In genomic region chr11:67114261-67114660, GRCm38 (mm10) we compare ENCODE assay signal across 24 mouse cellular contexts. TPM values are rescaled to one million over a fixed set of nuclear protein-coding genes. Genes with fewer than 3 reads are reported as not detected.
DNase-seq lines count a peak whose midpoint lies in the region; TF ChIP-seq lines count a peak whose summit lies in the region.
"Had no signal": no experiment of that assay in that cellular context is flagged by ENCODE, and none has a peak within 500 bp of the region (broad histone marks: within the 10 kb centered on the region; RNA-seq: fewer than 3 reads in every experiment).

No protein-coding gene starts in this region.

- peak overlapping the region; percentile 73 for H3K4me3 ChIP-seq in gastrocnemius, adult 2 months
- no peak overlapping the region for H3K4me3 ChIP-seq in CH12.LX (replicated peaks in 1 of 3; ENCODE audit: low read depth in 2 of 3, low read length in 2 of 3, poor library complexity in 1 of 3)
- no peak overlapping the region for H3K4me3 ChIP-seq in forebrain, embryonic 10.5 days

- H3K36me3 ChIP-seq in CH12.LX (replicated peaks in 1 of 2; ENCODE audit: control insufficient read depth in 1 of 2, insufficient read depth in 1 of 2, low read length in 1 of 2) = no peaks in the 10 kb centered on the region
- H3K36me3 ChIP-seq in forebrain, embryonic 10.5 days (replicated peaks) = no peaks in the 10 kb centered on the region
- H3K36me3 ChIP-seq: G1E had no signal

- peaks cover 12 to 48% of the 10 kb centered on the region in 2 experiments for H3K4me1 ChIP-seq in CH12.LX (ENCODE audit: control insufficient read depth in 1 of 2, insufficient read depth in 2 of 2)
- peaks cover 3% of the 10 kb centered on the region; the same call in 1 of the 2 replicates for H3K4me1 ChIP-seq in forebrain, embryonic 10.5 days

- in situ Hi-C loops in CH12.LX (cut with MboI; ENCODE audit: low pct_ligation_motif_present, low pct_unique_long_range_greater_than_20kb, low sequenced_read_pairs) = loop anchor here (5.0 kb wide), 3 partner anchors 118 to 528 kb away; no protein-coding TSS in a partner anchor

- H3K27me3 ChIP-seq in CH12.LX (replicated peaks) = no peaks in the 10 kb centered on the region
- peaks cover 4% of the 10 kb centered on the region; the same call in 1 of the 2 replicates for H3K27me3 ChIP-seq in forebrain, embryonic 10.5 days (ENCODE audit: poor library complexity, severe bottlenecking)

- H3K27ac ChIP-seq in gastrocnemius, adult 2 months = peak overlapping the region; percentile 97
- H3K27ac ChIP-seq in CH12.LX (ENCODE audit: insufficient read depth, low read depth) = peak overlapping the region; percentile 56
- no peak overlapping the region for H3K27ac ChIP-seq in forebrain, embryonic 10.5 days

- intact Hi-C loops in gastrocnemius, adult 2 months (cut with DNase I) = no loop called here
- intact Hi-C loops in heart, postnatal 36 days (cut with DNase I) = loop anchor here (5.0 kb wide), 1 partner anchor 533 kb away; no protein-coding TSS in a partner anchor

- WGBS in forebrain, embryonic 10.5 days = 91% methylated on average over 5 of the region's 5 CpGs

- TF ChIP-seq CTCF in gastrocnemius, adult 2 months (IDR thresholded peaks at IDR 0.05) = no peak
- no peak for TF ChIP-seq CTCF in CH12.LX (conservative IDR thresholded peaks at IDR 0.05 in 1 of 2, IDR thresholded peaks at IDR 0.05 in 1 of 2; ENCODE audit: low read depth in 2 of 2, low read length in 2 of 2)

- H3K9ac ChIP-seq in CH12.LX (ENCODE audit: insufficient read depth, low read depth) = peak overlapping the region; percentile 74

- no peak for TF ChIP-seq RAD21 in CH12.LX (IDR thresholded peaks at IDR 0.05; ENCODE audit: low read depth, low read length)

- H3K4me2 ChIP-seq in CH12.LX (ENCODE audit: insufficient read depth, low read depth, poor library complexity, severe bottlenecking) = peak overlapping the region; percentile 5; the same call in 1 of the 2 replicates

- peaks cover 5% of the 10 kb centered on the region; the same call in 1 of the 2 replicates for H3K79me2 ChIP-seq in CH12.LX (replicated peaks; ENCODE audit: control insufficient read depth, extremely low read depth, insufficient read depth, poor library complexity, severe bottlenecking)

- dilution Hi-C loops in CH12.LX (cut with MboI; ENCODE audit: extremely low pct_ligation_motif_present, extremely low pct_unique_long_range_greater_than_20kb, low sequenced_read_pairs) = no loop called here

- TF ChIP-seq EP300 in CH12.LX (IDR thresholded peaks at IDR 0.05; ENCODE audit: low read length) = no peak

- DNase-seq in gastrocnemius, adult 2 months = peak; percentile 56
- DNase-seq in gastrocnemius, adult 18-20 months (ENCODE audit: low spot score) = no peak
- peak; percentile 68 for DNase-seq in heart, adult 11 months
- no peak for DNase-seq in heart, postnatal 36 days
- no peak for DNase-seq in CH12.LX (ENCODE audit: extremely low read depth)
- no peak for DNase-seq in forebrain, embryonic 10.5 days (ENCODE audit: extremely low spot score, low spot score)
- DNase-seq: adrenal gland, adult 2 months; adrenal gland, adult 8-10 months; adrenal gland, postnatal 10 days; adrenal gland, postnatal 14 days; adrenal gland, postnatal 25 days; adrenal gland, postnatal 36 days; B cell, adult 2 months; cerebellum, adult 11 months; cerebellum, adult 11-12 months; cerebellum, adult 18-20 months; cerebellum, adult 2 months had no signal

- TF ChIP-seq POLR2A in CH12.LX (IDR thresholded peaks at IDR 0.05; ENCODE audit: low read depth, low read length) = no peak

- no peaks in the 10 kb centered on the region for H3K9me3 ChIP-seq in CH12.LX (replicated peaks; ENCODE audit: low read length)
- no peaks in the 10 kb centered on the region for H3K9me3 ChIP-seq in forebrain, embryonic 10.5 days
- H3K9me3 ChIP-seq: G1E had no signal

TF ChIP-seq in CH12.LX, 34 proteins besides CTCF, POLR2A, EP300 and RAD21:
- TF ChIP-seq ZC3H11A (IDR thresholded peaks at IDR 0.05; ENCODE audit: low read depth, low read length) = no peak
- TF ChIP-seq GABPA (IDR thresholded peaks at IDR 0.05; ENCODE audit: insufficient replicate concordance, low read depth, low read length) = no peak
- TF ChIP-seq ZNF384 (IDR thresholded peaks at IDR 0.05; ENCODE audit: low read depth, low read length) = peak; percentile 54; the same call in 1 of the 2 replicates

RNA-seq across cellular contexts. Expression of gene Myh3, which starts 36.2 kb away (rescaled TPM):
- 10 to 100 TPM in 1 of 2 experiments, 1 to 10 TPM in 1; 7.8 to 15.3 TPM for total RNA-seq in gastrocnemius, adult 2 months (2021)
- total RNA-seq in gastrocnemius, adult 18-20 months (2021) = 10 to 100 TPM in 1 of 2 experiments, 1 to 10 TPM in 1; 9.5 to 15.9 TPM
- not detected for total RNA-seq in heart, postnatal 36 days (2021)
- 0.55 and 0.64 TPM in 2 replicates for total RNA-seq in CH12.LX (2012; rRNA removed)
- total RNA-seq in CH12.LX (2014; rRNA removed) = 0.08 and 0.12 TPM in 2 replicates
- 0.26 and 0.29 TPM in 2 replicates for polyA plus RNA-seq in CH12.LX (2012; ENCODE audit: insufficient read length, low read depth)
- polyA plus RNA-seq in forebrain, embryonic 10.5 days (2016; fragmentation: Nextera tagmentation; extraction: Ambion mirVana) = 0.28 and 0.37 TPM in 2 replicates
- total RNA-seq: adrenal gland, postnatal 25 days; G1E had no signal
- polyA plus RNA-seq: adrenal gland, adult 2 months; G1E had no signal

RNA-seq across cellular contexts. Expression of gene Myh2, which starts 56.6 kb away (rescaled TPM):
- 1,000 to 10,000 TPM; 1,238 to 3,712 TPM for total RNA-seq in gastrocnemius, adult 2 months (2021)
- 1,000 to 10,000 TPM; 2,421 to 2,564 TPM for total RNA-seq in gastrocnemius, adult 18-20 months (2021)
- not detected for total RNA-seq in heart, postnatal 36 days (2021)
- 0.08 TPM in 2 replicates for total RNA-seq in CH12.LX (2012; rRNA removed)
- total RNA-seq in CH12.LX (2014; rRNA removed) = 0.04 TPM in 1 of 2 replicates, not detected in the other
- 0.04 TPM in 1 of 2 replicates, not detected in the other for polyA plus RNA-seq in CH12.LX (2012; ENCODE audit: insufficient read length, low read depth)
- polyA plus RNA-seq in forebrain, embryonic 10.5 days (2016; fragmentation: Nextera tagmentation; extraction: Ambion mirVana) = not detected in 2 replicates
- total RNA-seq: adrenal gland, adult 2 months; adrenal gland, adult 8-10 months; adrenal gland, postnatal 14 days; adrenal gland, postnatal 25 days; ES-E14; MEL had no signal
- polyA plus RNA-seq: activated CD4-positive, CD25-positive, alpha-beta regulatory T cell, adult 4 months; adrenal gland, adult 2 months; C2C12; CD4-positive, CD25-positive, alpha-beta regulatory T cell, adult 4 months; cerebellum, adult 2 months; G1E; Patski had no signal

Comparison
In these comparisons a context has a peak if more than half of its experiments do, and no peak if none do; other contexts are left out.
1. DNase-seq: peak in gastrocnemius, adult 2 months (single experiment) and heart, adult 11 months (single experiment); none in gastrocnemius, adult 18-20 months (single experiment), heart, postnatal 36 days (0 of 2), CH12.LX (single experiment) and forebrain, embryonic 10.5 days (single experiment).
2. RNA of gene Myh3, which starts 36.2 kb away (total RNA-seq): 9.5 to 15.9 TPM in gastrocnemius, adult 18-20 months and 7.8 to 15.3 TPM in gastrocnemius, adult 2 months; 0.08 to 0.64 TPM in CH12.LX and not detected in heart, postnatal 36 days; every median in the first group is over 4 times any median in the second.
3. RNA of gene Myh2, which starts 56.6 kb away (total RNA-seq): 1,238 to 3,712 TPM in gastrocnemius, adult 2 months and 2,421 to 2,564 TPM in gastrocnemius, adult 18-20 months; 0.04 to 0.08 TPM in CH12.LX and not detected in heart, postnatal 36 days; every median in the first group is over 1,000 times any median in the second.